Mouse (Mus musculus): ENCODE results near the gene Dapk2.

The Dapk2 gene

GRCm38 (mm10) chr9:66231820-66232479 is 73.9 kb downstream of the Dapk2 start:
- no peak for DNase-seq (ENCODE audit: low read depth, low spot score)

DNA sequence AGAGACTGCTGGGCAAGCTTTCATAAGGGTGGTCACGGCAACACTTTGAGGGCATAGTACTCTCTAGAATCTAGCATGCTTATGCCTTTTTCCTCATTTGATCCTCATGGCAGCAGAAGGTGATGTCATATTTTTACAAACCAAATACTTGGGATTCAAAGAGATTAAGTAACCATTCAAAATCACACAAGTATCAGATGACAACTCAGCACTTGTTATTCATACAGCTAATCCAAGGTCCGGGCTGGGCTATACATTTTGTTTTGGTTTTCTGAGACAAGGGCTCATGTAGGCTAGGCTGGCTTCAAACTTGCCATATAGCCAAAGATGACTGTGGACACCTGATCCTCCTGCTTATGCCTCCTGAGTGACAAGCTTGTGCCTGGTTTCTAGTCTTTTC is 78.6 kb downstream of the Dapk2 start:
- DNase-seq (ENCODE audit: low read depth, low spot score) = no peak

- DNase-seq (ENCODE audit: low read depth, low spot score) = no peak
Measured at GRCm38 (mm10) chr9:66237742-66238141, 79.7 kb downstream of the Dapk2 start.

GRCm38 (mm10) chr9:66239173-66239572 is 81.2 kb downstream of the Dapk2 start:
- no peak for DNase-seq (ENCODE audit: low read depth, low spot score)

GRCm38 (mm10) chr9:66239691-66240090 is 81.7 kb downstream of the Dapk2 start:
- no peak for DNase-seq (ENCODE audit: low read depth, low spot score)

GRCm38 (mm10) chr9:66240493-66240892 is 82.5 kb downstream of the Dapk2 start:
- no peak for DNase-seq (ENCODE audit: low read depth, low spot score)

GRCm38 (mm10) chr9:66240991-66241390 is 83.0 kb downstream of the Dapk2 start:
- no peak for DNase-seq (ENCODE audit: low read depth, low spot score)

DNA sequence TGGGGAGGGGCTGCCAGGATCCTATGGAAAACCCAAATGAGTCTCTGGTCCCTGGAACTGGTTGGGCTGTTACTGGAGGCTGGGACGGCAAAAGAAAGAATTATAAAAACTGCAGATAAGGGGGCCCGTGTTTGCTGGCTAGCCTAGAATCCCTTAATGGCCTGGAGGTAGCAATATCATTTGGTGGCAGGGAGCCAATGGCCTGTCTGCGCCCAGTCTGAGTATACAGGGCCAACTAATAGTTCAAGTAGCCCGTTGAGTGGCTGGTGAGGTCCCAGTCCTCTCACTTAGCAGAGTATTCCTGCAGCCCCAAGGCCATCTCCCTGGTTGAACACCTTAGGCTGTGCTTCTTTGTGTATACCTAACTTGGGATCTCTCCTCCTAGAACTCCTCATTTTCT is 83.7 kb downstream of the Dapk2 start:
- no peak for DNase-seq (ENCODE audit: low read depth, low spot score)

DNA sequence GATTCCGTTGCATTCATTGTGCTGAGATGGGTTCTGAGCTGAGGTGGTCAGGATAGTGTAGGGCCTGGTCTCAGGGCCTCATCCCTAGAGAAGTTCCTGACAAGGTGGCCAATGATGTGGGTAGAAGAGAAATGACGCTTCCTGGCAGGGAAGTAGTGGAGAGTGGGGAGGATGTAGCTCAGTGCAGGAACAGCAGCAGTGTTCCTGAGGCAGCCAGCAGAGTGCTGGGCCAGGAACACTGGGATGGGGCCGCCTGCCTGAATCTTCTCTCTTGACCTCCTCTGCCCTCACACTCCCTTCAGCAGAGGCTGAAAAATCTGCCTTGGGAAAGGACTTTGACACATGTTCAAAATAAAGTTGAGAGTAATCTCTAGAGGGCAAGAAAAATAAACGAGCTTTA is 85.2 kb downstream of the Dapk2 start:
- no peak for DNase-seq (ENCODE audit: low read depth, low spot score)

DNA sequence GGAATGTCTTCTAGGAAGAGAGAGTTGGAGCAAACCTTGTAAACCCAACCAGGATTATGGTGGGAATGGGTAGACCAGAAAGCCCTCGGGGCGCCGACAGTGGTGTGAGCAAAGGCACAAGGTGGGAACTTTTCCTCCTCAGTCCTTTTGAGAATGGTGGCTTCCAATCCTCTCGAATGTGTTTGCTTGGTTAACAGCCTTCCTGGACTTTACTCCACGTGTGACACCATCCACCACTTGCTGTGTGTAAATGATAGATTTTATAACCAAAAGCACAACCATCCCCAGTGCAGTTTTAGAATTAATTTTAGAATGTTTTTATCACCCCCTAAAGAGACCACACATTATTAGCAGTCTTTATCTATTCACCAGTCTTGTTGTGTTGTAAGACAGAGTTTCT is 86.1 kb downstream of the Dapk2 start:
- DNase-seq (ENCODE audit: low read depth, low spot score) = no peak

DNA sequence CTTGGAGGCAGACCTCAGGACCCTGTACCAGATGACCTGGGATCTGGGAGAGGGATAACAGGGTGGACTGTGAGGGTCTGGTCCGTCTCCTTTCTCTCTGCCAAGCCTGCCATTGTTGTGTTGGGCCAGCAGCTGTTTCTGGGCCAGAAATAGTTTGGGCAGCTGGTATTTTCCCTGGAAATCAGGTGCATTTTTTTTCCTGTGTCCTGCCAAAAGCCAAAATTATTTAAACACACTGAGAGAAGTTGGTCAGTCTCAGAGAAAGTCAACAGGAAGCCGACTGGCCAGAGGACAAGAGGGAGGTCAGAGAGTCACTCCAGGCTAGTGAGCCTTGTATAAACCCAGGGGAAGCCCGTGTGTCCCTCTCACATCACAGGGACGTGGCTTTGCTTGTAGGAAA is 87.7 kb downstream of the Dapk2 start:
- DNase-seq (ENCODE audit: low read depth, low spot score) = no peak

GRCm38 (mm10) chr9:66249281-66249680 is 91.3 kb downstream of the Dapk2 start:
- no peak for DNase-seq (ENCODE audit: low read depth, low spot score)

- DNase-seq (ENCODE audit: low read depth, low spot score) = no peak
Measured at GRCm38 (mm10) chr9:66251159-66251691, 93.2 kb downstream of the Dapk2 start.

DNA sequence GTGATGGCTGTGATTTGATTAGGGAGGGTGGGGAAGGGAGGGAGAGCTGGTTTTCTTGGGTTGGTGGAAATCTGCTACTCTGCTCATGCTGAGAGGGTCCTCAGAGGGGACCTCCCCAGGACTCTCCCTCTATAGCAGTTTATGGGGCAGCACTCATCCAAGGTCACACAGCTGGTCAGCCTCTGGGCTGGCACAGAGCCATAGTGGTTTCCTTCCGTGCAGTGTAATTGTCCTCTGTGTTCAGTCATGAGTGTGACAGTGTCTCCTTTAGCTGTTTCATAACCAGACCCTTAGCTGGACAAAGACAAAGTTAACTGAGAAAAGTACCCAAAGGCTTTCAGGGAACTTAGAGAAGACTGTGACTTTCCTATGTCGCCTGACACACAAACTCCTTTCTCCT is 103.7 kb downstream of the Dapk2 start:
- no peak for DNase-seq (ENCODE audit: low read depth, low spot score)

- DNase-seq (ENCODE audit: low read depth, low spot score) = no peak
Measured at GRCm38 (mm10) chr9:66263701-66264100, 105.7 kb downstream of the Dapk2 start.

DNA sequence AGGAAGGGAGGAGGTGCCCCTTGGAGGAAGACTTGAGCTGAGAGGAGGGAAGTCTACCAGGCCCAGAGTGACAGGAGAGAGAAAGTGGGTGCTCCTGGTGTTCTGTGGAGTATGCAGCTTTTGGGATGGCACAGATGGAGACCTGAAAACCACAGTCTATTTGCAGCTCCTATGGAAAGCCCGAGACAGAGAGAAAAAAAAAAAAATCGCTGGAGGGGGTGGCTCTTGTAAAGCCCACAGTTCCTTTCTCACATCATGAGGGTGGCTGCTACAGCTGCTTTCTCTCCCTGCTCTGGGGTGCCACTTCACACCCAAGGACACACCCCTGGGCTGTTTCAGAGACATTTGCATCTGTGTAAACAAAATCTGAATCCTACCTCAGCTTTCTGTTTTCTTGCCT is 107.6 kb downstream of the Dapk2 start:
- peak; percentile 94 for DNase-seq (ENCODE audit: low read depth, low spot score)

GRCm38 (mm10) chr9:66266237-66267170 is 108.5 kb downstream of the Dapk2 start:
- DNase-seq (ENCODE audit: low read depth, low spot score) = no peak

GRCm38 (mm10) chr9:66268804-66269203 is 110.8 kb downstream of the Dapk2 start:
- DNase-seq (ENCODE audit: low read depth, low spot score) = no peak

DNA sequence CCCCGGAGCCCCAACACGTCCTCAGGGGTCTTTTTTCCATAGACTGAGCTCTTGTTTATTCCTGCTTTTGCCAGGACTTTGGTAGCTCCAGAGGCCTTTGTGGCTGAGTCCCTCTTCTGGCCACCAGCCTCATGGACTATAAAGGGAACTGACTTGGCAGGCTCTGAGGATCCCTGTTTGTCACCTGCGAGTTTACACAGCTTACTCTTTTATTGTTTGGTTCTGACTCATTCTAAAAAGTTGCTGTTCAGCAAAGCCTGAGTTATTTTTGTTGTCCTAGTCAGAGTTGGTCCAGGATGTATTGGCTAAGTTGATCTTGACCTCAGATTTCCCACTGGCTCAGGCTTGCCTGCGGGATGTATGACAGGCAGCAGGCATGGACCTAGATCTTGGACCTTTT is 112.0 kb downstream of the Dapk2 start:
- DNase-seq (ENCODE audit: low read depth, low spot score) = no peak

DNA sequence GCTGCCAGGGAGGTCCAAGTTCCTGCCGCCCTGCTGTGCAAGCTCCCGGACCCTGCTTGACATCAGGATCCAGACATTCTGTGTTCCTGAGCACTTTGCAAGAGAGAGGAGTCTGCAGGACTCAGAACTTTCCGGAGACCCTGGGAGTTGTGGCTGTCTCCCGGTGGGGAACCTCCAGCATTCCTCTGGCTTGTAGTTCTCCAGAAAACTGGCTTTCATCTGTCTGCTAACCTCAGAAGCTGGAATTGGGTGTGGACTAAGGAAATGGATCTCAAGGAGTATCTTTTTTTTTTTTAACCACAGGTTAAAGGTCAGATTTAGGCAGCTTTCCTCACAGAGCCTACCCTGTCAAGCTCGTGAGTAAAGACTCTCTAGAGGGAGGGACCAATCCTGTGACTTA is 113.7 kb downstream of the Dapk2 start:
- DNase-seq (ENCODE audit: low read depth, low spot score) = no peak

DNA sequence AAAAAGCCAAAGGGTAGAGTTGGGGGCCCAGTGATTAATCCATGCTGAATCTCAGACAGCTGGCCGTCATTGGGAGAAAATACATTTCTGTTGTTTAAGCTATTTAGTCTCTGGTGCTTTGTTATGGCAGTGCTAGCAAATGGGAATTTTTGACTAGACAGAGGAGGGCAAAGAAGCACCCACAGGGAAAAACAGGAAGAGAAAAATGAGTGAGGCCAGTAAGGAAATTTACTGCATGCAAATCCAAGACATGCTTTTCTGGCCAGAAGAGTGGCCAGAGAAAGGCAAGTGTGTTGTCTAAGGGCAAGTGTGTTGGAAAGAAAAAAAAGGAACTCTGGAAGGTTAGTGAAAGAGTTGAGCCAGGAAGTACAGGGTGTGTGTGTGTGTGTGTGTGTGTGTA is 115.6 kb downstream of the Dapk2 start:
- no peak for DNase-seq (ENCODE audit: low read depth, low spot score)

DNA sequence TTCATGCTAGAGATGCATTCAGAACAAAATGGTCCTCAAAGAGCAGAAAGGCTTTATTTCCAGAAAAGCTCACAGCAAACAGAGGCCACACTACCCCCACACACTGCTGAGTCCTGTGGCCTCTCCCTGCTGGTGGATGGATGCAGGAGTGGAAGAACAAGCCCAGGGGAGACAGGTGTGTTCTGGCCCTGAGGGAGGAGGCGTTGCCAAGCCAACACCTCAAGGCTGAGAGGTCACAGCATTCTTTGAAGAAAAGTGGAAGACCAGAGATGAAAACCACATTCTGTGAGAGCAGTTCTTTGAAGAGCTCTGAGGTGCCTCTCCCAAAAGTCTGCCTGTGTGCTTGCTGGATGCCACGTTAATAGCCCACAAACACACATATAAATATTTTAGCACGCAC is 116.6 kb downstream of the Dapk2 start:
- no peak for DNase-seq (ENCODE audit: low read depth, low spot score)
